ENCODE assay signal across 11 mouse cellular contexts in genomic region chr1:107908236-107909063, GRCm38 (mm10).
DNase-seq lines count a peak whose midpoint lies in the region; ATAC-seq and TF ChIP-seq lines count a peak whose summit lies in the region.
"Had no signal": no experiment of that assay in that cellular context is flagged by ENCODE, and none has a peak within 500 bp of the region (broad histone marks: within the 10 kb centered on the region; RNA-seq: fewer than 3 reads in every experiment).

No protein-coding gene starts in this region.

- no peak for DNase-seq in forebrain, embryonic 11.5 days (ENCODE audit: low spot score)
- DNase-seq in forebrain, embryonic 10.5 days (ENCODE audit: extremely low spot score, low spot score) = no peak
- DNase-seq in midbrain, embryonic 11.5 days (ENCODE audit: low spot score, missing footprints) = no peak
- DNase-seq in kidney, adult 9 months = peak; percentile 29
- no peak for DNase-seq in stomach, postnatal 0 days (ENCODE audit: low spot score)
- DNase-seq: thymus, adult 18-20 months had no signal

- H3K9me3 ChIP-seq in forebrain, embryonic 11.5 days (ENCODE audit: control insufficient read depth, low read length) = no peaks in the 10 kb centered on the region
- no peaks in the 10 kb centered on the region for H3K9me3 ChIP-seq in forebrain, embryonic 10.5 days
- H3K9me3 ChIP-seq in midbrain, embryonic 13.5 days = no peaks in the 10 kb centered on the region
- no peaks in the 10 kb centered on the region for H3K9me3 ChIP-seq in midbrain, embryonic 11.5 days (ENCODE audit: control insufficient read depth, low read length)
- H3K9me3 ChIP-seq in neural tube, embryonic 15.5 days (replicated peaks) = no peaks in the 10 kb centered on the region
- H3K9me3 ChIP-seq in stomach, postnatal 0 days (ENCODE audit: control insufficient read depth, low read length) = no peaks in the 10 kb centered on the region
- H3K9me3 ChIP-seq in intestine, postnatal 0 days (ENCODE audit: control insufficient read depth) = no peaks in the 10 kb centered on the region
- H3K9me3 ChIP-seq: megakaryocyte, embryonic 14.5 days had no signal

- no peak overlapping the region for H3K4me3 ChIP-seq in forebrain, embryonic 11.5 days (ENCODE audit: low read depth, low read length)
- H3K4me3 ChIP-seq in forebrain, embryonic 10.5 days = no peak overlapping the region
- H3K4me3 ChIP-seq in midbrain, embryonic 13.5 days (replicated peaks) = no peak overlapping the region
- no peak overlapping the region for H3K4me3 ChIP-seq in midbrain, embryonic 11.5 days (ENCODE audit: low read depth, low read length)
- H3K4me3 ChIP-seq in neural tube, embryonic 15.5 days (replicated peaks) = no peak overlapping the region
- H3K4me3 ChIP-seq in stomach, postnatal 0 days (ENCODE audit: low read depth, low read length) = no peak overlapping the region
- H3K4me3 ChIP-seq in intestine, postnatal 0 days (ENCODE audit: low read depth, low read length) = no peak overlapping the region
- H3K4me3 ChIP-seq: erythroblast, embryonic 14.5 days; megakaryocyte, embryonic 14.5 days had no signal

- ATAC-seq in forebrain, embryonic 11.5 days (replicated peaks; ENCODE audit: low FRiP score) = peak; percentile 65
- peak; percentile 66; the same call in 1 of the 2 replicates for ATAC-seq in midbrain, embryonic 13.5 days
- no peak for ATAC-seq in midbrain, embryonic 11.5 days (ENCODE audit: low FRiP score)
- peak; percentile 83 for ATAC-seq in neural tube, embryonic 15.5 days (ENCODE audit: low FRiP score)
- no peak for ATAC-seq in stomach, postnatal 0 days (ENCODE audit: low FRiP score, low TSS enrichment)
- ATAC-seq in intestine, postnatal 0 days = no peak

- no peak overlapping the region for H3K9ac ChIP-seq in forebrain, embryonic 11.5 days (ENCODE audit: low read length)
- H3K9ac ChIP-seq in midbrain, embryonic 13.5 days (replicated peaks) = no peak overlapping the region
- H3K9ac ChIP-seq in midbrain, embryonic 11.5 days (ENCODE audit: low read length) = no peak overlapping the region
- no peak overlapping the region for H3K9ac ChIP-seq in neural tube, embryonic 15.5 days (replicated peaks)
- no peak overlapping the region for H3K9ac ChIP-seq in stomach, postnatal 0 days (ENCODE audit: low read length)
- H3K9ac ChIP-seq in intestine, postnatal 0 days (ENCODE audit: low read depth, low read length) = no peak overlapping the region

- no peak overlapping the region for H3K4me2 ChIP-seq in forebrain, embryonic 11.5 days (ENCODE audit: low read depth, low read length, severe bottlenecking)
- H3K4me2 ChIP-seq in midbrain, embryonic 13.5 days (replicated peaks) = no peak overlapping the region
- H3K4me2 ChIP-seq in midbrain, embryonic 11.5 days = no peak overlapping the region
- no peak overlapping the region for H3K4me2 ChIP-seq in neural tube, embryonic 15.5 days
- no peak overlapping the region for H3K4me2 ChIP-seq in stomach, postnatal 0 days (replicated peaks; ENCODE audit: low read depth)
- no peak overlapping the region for H3K4me2 ChIP-seq in intestine, postnatal 0 days (replicated peaks; ENCODE audit: low read depth)

- H3K36me3 ChIP-seq in forebrain, embryonic 11.5 days (ENCODE audit: control insufficient read depth, insufficient read depth, low read length) = no peaks in the 10 kb centered on the region
- no peaks in the 10 kb centered on the region for H3K36me3 ChIP-seq in forebrain, embryonic 10.5 days (replicated peaks)
- no peaks in the 10 kb centered on the region for H3K36me3 ChIP-seq in midbrain, embryonic 13.5 days
- H3K36me3 ChIP-seq in midbrain, embryonic 11.5 days (ENCODE audit: control insufficient read depth, insufficient read depth, low read length) = no peaks in the 10 kb centered on the region
- no peaks in the 10 kb centered on the region for H3K36me3 ChIP-seq in neural tube, embryonic 15.5 days
- no peaks in the 10 kb centered on the region for H3K36me3 ChIP-seq in stomach, postnatal 0 days (ENCODE audit: control insufficient read depth, insufficient read depth, low read length)
- H3K36me3 ChIP-seq in intestine, postnatal 0 days (ENCODE audit: control insufficient read depth, insufficient read depth) = no peaks in the 10 kb centered on the region

- TF ChIP-seq EP300 in stomach, postnatal 0 days (optimal IDR thresholded peaks at IDR 0.05) = no peak

- H3K27me3 ChIP-seq in forebrain, embryonic 11.5 days (ENCODE audit: control insufficient read depth, insufficient read depth, low read length) = no peaks in the 10 kb centered on the region
- no peaks in the 10 kb centered on the region for H3K27me3 ChIP-seq in forebrain, embryonic 10.5 days (ENCODE audit: poor library complexity, severe bottlenecking)
- no peaks in the 10 kb centered on the region for H3K27me3 ChIP-seq in midbrain, embryonic 13.5 days
- no peaks in the 10 kb centered on the region for H3K27me3 ChIP-seq in midbrain, embryonic 11.5 days (ENCODE audit: control insufficient read depth, insufficient read depth, low read length)
- H3K27me3 ChIP-seq in neural tube, embryonic 15.5 days (replicated peaks) = no peaks in the 10 kb centered on the region
- no peaks in the 10 kb centered on the region for H3K27me3 ChIP-seq in stomach, postnatal 0 days (ENCODE audit: control insufficient read depth, insufficient read depth, low read length)
- no peaks in the 10 kb centered on the region for H3K27me3 ChIP-seq in intestine, postnatal 0 days (replicated peaks; ENCODE audit: control insufficient read depth, insufficient read depth, low read length)
- H3K27me3 ChIP-seq: megakaryocyte, embryonic 14.5 days had no signal

- H3K4me1 ChIP-seq in forebrain, embryonic 11.5 days (replicated peaks; ENCODE audit: control insufficient read depth, insufficient read depth, low read length) = no peaks in the 10 kb centered on the region
- peaks cover 15% of the 10 kb centered on the region; the same call in 1 of the 2 replicates for H3K4me1 ChIP-seq in forebrain, embryonic 10.5 days
- no peaks in the 10 kb centered on the region for H3K4me1 ChIP-seq in midbrain, embryonic 13.5 days (replicated peaks)
- no peaks in the 10 kb centered on the region for H3K4me1 ChIP-seq in midbrain, embryonic 11.5 days (ENCODE audit: control insufficient read depth, insufficient read depth, low read length)
- 0 out of 2 replicates have a peak, but pooled peaks cover 3% of the 10 kb centered on the region for H3K4me1 ChIP-seq in neural tube, embryonic 15.5 days
- H3K4me1 ChIP-seq in stomach, postnatal 0 days (replicated peaks; ENCODE audit: control insufficient read depth, insufficient read depth) = no peaks in the 10 kb centered on the region
- no peaks in the 10 kb centered on the region for H3K4me1 ChIP-seq in intestine, postnatal 0 days (replicated peaks; ENCODE audit: control insufficient read depth, insufficient read depth, low read length)
- H3K4me1 ChIP-seq: megakaryocyte, embryonic 14.5 days had no signal

- H3K27ac ChIP-seq in forebrain, embryonic 11.5 days (ENCODE audit: low read depth, low read length) = no peak overlapping the region
- H3K27ac ChIP-seq in forebrain, embryonic 10.5 days = no peak overlapping the region
- H3K27ac ChIP-seq in midbrain, embryonic 13.5 days = no peak overlapping the region
- no peak overlapping the region for H3K27ac ChIP-seq in midbrain, embryonic 11.5 days (ENCODE audit: low read depth, low read length)
- H3K27ac ChIP-seq in neural tube, embryonic 15.5 days (replicated peaks) = peak overlapping the region; percentile 6; the same call in 1 of the 2 replicates
- no peak overlapping the region for H3K27ac ChIP-seq in stomach, postnatal 0 days (replicated peaks)
- H3K27ac ChIP-seq in intestine, postnatal 0 days (ENCODE audit: low read depth, low read length) = no peak overlapping the region

- no peak for TF ChIP-seq CTCF in stomach, postnatal 0 days (IDR thresholded peaks at IDR 0.05; ENCODE audit: low read depth)
- no peak for TF ChIP-seq CTCF in intestine, postnatal 0 days (IDR thresholded peaks at IDR 0.05; ENCODE audit: low read depth)

- 46% methylated on average over 4 of the region's 4 CpGs for WGBS in forebrain, embryonic 11.5 days
- 63% methylated on average over 4 of the region's 4 CpGs for WGBS in forebrain, embryonic 10.5 days
- WGBS in midbrain, embryonic 13.5 days = 54% methylated on average over 4 of the region's 4 CpGs
- WGBS in midbrain, embryonic 11.5 days = 67% methylated on average over 4 of the region's 4 CpGs
- WGBS in neural tube, embryonic 15.5 days = 32% methylated on average over 4 of the region's 4 CpGs
- WGBS in stomach, postnatal 0 days = 51% methylated on average over 4 of the region's 4 CpGs
- 74% methylated on average over 4 of the region's 4 CpGs for WGBS in intestine, postnatal 0 days

Comparison
In these comparisons a context has a peak if more than half of its experiments do, and no peak if none do; other contexts are left out.
1. ATAC-seq: peak in forebrain, embryonic 11.5 days (single experiment), midbrain, embryonic 13.5 days (single experiment) and neural tube, embryonic 15.5 days (single experiment); none in midbrain, embryonic 11.5 days (single experiment), stomach, postnatal 0 days (single experiment) and intestine, postnatal 0 days (single experiment).